In the genomic region with DNA sequence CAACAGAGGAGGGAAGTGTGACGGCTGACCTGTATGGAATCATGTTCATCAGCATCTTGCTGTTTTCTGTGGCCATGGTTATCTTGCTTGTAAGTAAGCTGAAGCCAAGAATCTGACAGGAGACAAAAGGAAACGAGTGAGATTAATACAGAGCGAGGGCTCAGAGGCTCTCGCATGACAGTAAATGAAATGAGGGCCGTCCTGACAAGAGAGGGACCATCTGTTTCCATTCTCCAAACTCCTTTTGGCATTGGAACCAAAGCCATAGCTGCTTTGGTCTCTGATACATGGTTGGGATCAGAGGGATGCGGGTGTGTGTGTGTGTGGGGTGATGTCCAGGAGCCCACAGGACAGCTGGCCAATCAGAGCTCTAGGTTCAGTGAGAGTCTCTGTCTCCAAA, we compare ENCODE assay signal across 20 mouse cellular contexts. TPM values are rescaled to one million over a fixed set of nuclear protein-coding genes. Genes with fewer than 3 reads are reported as not detected.
A peak's percentile ranks its signal among the peaks of the same experiment; 100 is the strongest.
DNase-seq lines count a peak whose midpoint lies in the region; ATAC-seq and TF ChIP-seq lines count a peak whose summit lies in the region.
"Had no signal": no experiment of that assay in that cellular context is flagged by ENCODE, and none has a peak within 500 bp of the region (broad histone marks: within the 10 kb centered on the region; RNA-seq: fewer than 3 reads in every experiment).

No protein-coding gene starts in this region.

- no peak overlapping the region for H3K4me2 ChIP-seq in forebrain, embryonic 13.5 days
- no peak overlapping the region for H3K4me2 ChIP-seq in kidney, postnatal 0 days (ENCODE audit: low read length)
- no peak overlapping the region for H3K4me2 ChIP-seq in lung, embryonic 14.5 days
- H3K4me2 ChIP-seq in lung, postnatal 0 days (replicated peaks; ENCODE audit: low read depth, low read length), result no peak overlapping the region
- H3K4me2 ChIP-seq in midbrain, postnatal 0 days (ENCODE audit: low read depth, low read length, poor library complexity, severe bottlenecking), result no peak overlapping the region
- H3K4me2 ChIP-seq in midbrain, embryonic 15.5 days, result no peak overlapping the region
- H3K4me2 ChIP-seq: embryonic facial prominence, embryonic 13.5 days; hindbrain, embryonic 13.5 days had no signal

- 48% methylated on average over 6 of the region's 6 CpGs for WGBS in forebrain, embryonic 13.5 days
- 79% methylated on average over 6 of the region's 6 CpGs for WGBS in forebrain, embryonic 10.5 days
- 31% methylated on average over 6 of the region's 6 CpGs for WGBS in kidney, postnatal 0 days
- 33% methylated on average over 6 of the region's 6 CpGs for WGBS in lung, embryonic 14.5 days
- WGBS in lung, postnatal 0 days, result 45% methylated on average over 6 of the region's 6 CpGs
- WGBS in midbrain, postnatal 0 days, result 55% methylated on average over 6 of the region's 6 CpGs
- 55% methylated on average over 6 of the region's 6 CpGs for WGBS in midbrain, embryonic 15.5 days

- H3K36me3 ChIP-seq in forebrain, embryonic 13.5 days (ENCODE audit: poor library complexity, severe bottlenecking), result no peaks in the 10 kb centered on the region
- no peaks in the 10 kb centered on the region for H3K36me3 ChIP-seq in forebrain, embryonic 10.5 days (replicated peaks)
- H3K36me3 ChIP-seq in kidney, postnatal 0 days (ENCODE audit: insufficient read depth, low read length), result no peaks in the 10 kb centered on the region
- H3K36me3 ChIP-seq in lung, embryonic 14.5 days (ENCODE audit: insufficient read depth), result no peaks in the 10 kb centered on the region
- no peaks in the 10 kb centered on the region for H3K36me3 ChIP-seq in lung, postnatal 0 days (ENCODE audit: insufficient read depth, low read length)
- no peaks in the 10 kb centered on the region for H3K36me3 ChIP-seq in midbrain, postnatal 0 days (ENCODE audit: insufficient read depth, low read length)
- no peaks in the 10 kb centered on the region for H3K36me3 ChIP-seq in midbrain, embryonic 15.5 days (replicated peaks)
- H3K36me3 ChIP-seq: embryonic facial prominence, embryonic 13.5 days; heart, embryonic 10.5 days; hindbrain, embryonic 13.5 days had no signal

- H3K4me3 ChIP-seq in forebrain, embryonic 13.5 days, result no peak overlapping the region
- H3K4me3 ChIP-seq in forebrain, embryonic 10.5 days, result no peak overlapping the region
- H3K4me3 ChIP-seq in kidney, postnatal 0 days (replicated peaks; ENCODE audit: low read depth, low read length), result no peak overlapping the region
- H3K4me3 ChIP-seq in lung, embryonic 14.5 days (ENCODE audit: low read depth, low read length), result no peak overlapping the region
- H3K4me3 ChIP-seq in lung, postnatal 0 days (ENCODE audit: low read depth, low read length), result no peak overlapping the region
- no peak overlapping the region for H3K4me3 ChIP-seq in midbrain, postnatal 0 days (ENCODE audit: low read depth, low read length)
- H3K4me3 ChIP-seq in midbrain, embryonic 15.5 days, result no peak overlapping the region
- H3K4me3 ChIP-seq: embryonic facial prominence, embryonic 13.5 days; heart, embryonic 10.5 days; hindbrain, embryonic 13.5 days had no signal

- peaks cover 22% of the 10 kb centered on the region for H3K4me1 ChIP-seq in forebrain, embryonic 13.5 days
- H3K4me1 ChIP-seq in forebrain, embryonic 10.5 days, result peaks cover 11% of the 10 kb centered on the region
- no peaks in the 10 kb centered on the region for H3K4me1 ChIP-seq in kidney, postnatal 0 days (replicated peaks; ENCODE audit: insufficient read depth, low read length)
- H3K4me1 ChIP-seq in lung, embryonic 14.5 days (ENCODE audit: insufficient read depth), result no peaks in the 10 kb centered on the region
- H3K4me1 ChIP-seq in lung, postnatal 0 days (ENCODE audit: insufficient read depth, low read depth, low read length), result no peaks in the 10 kb centered on the region
- H3K4me1 ChIP-seq in midbrain, postnatal 0 days (ENCODE audit: insufficient read depth, low read length), result no peaks in the 10 kb centered on the region; the same call in 1 of the 2 replicates
- peaks cover 11% of the 10 kb centered on the region for H3K4me1 ChIP-seq in midbrain, embryonic 15.5 days

- H3K27me3 ChIP-seq in forebrain, embryonic 13.5 days, result no peaks in the 10 kb centered on the region
- H3K27me3 ChIP-seq in forebrain, embryonic 10.5 days (ENCODE audit: poor library complexity, severe bottlenecking), result no peaks in the 10 kb centered on the region
- no peaks in the 10 kb centered on the region for H3K27me3 ChIP-seq in kidney, postnatal 0 days (ENCODE audit: insufficient read depth, low read length)
- H3K27me3 ChIP-seq in lung, embryonic 14.5 days (ENCODE audit: insufficient read depth, low read length), result no peaks in the 10 kb centered on the region
- H3K27me3 ChIP-seq in lung, postnatal 0 days (replicated peaks; ENCODE audit: insufficient read depth, low read length), result no peaks in the 10 kb centered on the region
- H3K27me3 ChIP-seq in midbrain, postnatal 0 days (ENCODE audit: insufficient read depth, low read length), result no peaks in the 10 kb centered on the region
- H3K27me3 ChIP-seq in midbrain, embryonic 15.5 days (replicated peaks), result no peaks in the 10 kb centered on the region
- H3K27me3 ChIP-seq: embryonic facial prominence, embryonic 13.5 days; hindbrain, embryonic 13.5 days had no signal

- ATAC-seq in forebrain, embryonic 13.5 days, result no peak
- no peak for ATAC-seq in kidney, postnatal 0 days (replicated peaks; ENCODE audit: low FRiP score, low read depth)
- peak; percentile 87 for ATAC-seq in lung, embryonic 14.5 days (ENCODE audit: insufficient read depth)
- no peak for ATAC-seq in lung, postnatal 0 days
- no peak for ATAC-seq in midbrain, postnatal 0 days (ENCODE audit: low FRiP score)
- ATAC-seq in midbrain, embryonic 15.5 days (replicated peaks), result no peak

- peak overlapping the region; percentile 75 for H3K27ac ChIP-seq in forebrain, embryonic 13.5 days
- no peak overlapping the region for H3K27ac ChIP-seq in forebrain, embryonic 10.5 days
- no peak overlapping the region for H3K27ac ChIP-seq in kidney, postnatal 0 days
- H3K27ac ChIP-seq in lung, embryonic 14.5 days (ENCODE audit: low read depth), result no peak overlapping the region
- H3K27ac ChIP-seq in lung, postnatal 0 days (ENCODE audit: low read length), result no peak overlapping the region
- H3K27ac ChIP-seq in midbrain, postnatal 0 days (ENCODE audit: low read depth, low read length), result no peak overlapping the region
- H3K27ac ChIP-seq in midbrain, embryonic 15.5 days, result no peak overlapping the region
- H3K27ac ChIP-seq: embryonic facial prominence, embryonic 13.5 days; heart, embryonic 10.5 days; hindbrain, embryonic 13.5 days had no signal

- TF ChIP-seq CTCF in kidney, postnatal 0 days (IDR thresholded peaks at IDR 0.05; ENCODE audit: low read depth), result no peak
- TF ChIP-seq CTCF in lung, embryonic 14.5 days (IDR thresholded peaks at IDR 0.05; ENCODE audit: low read depth), result no peak
- no peak for TF ChIP-seq CTCF in lung, postnatal 0 days (IDR thresholded peaks at IDR 0.05)
- no peak for TF ChIP-seq CTCF in midbrain, postnatal 0 days (IDR thresholded peaks at IDR 0.05)

- no peak overlapping the region for H3K9ac ChIP-seq in forebrain, embryonic 13.5 days
- H3K9ac ChIP-seq in kidney, postnatal 0 days (ENCODE audit: low read depth, low read length), result no peak overlapping the region
- no peak overlapping the region for H3K9ac ChIP-seq in lung, embryonic 14.5 days
- no peak overlapping the region for H3K9ac ChIP-seq in lung, postnatal 0 days (replicated peaks; ENCODE audit: low read depth)
- H3K9ac ChIP-seq in midbrain, postnatal 0 days (replicated peaks; ENCODE audit: low read length, poor library complexity, severe bottlenecking), result no peak overlapping the region
- H3K9ac ChIP-seq in midbrain, embryonic 15.5 days, result no peak overlapping the region
- H3K9ac ChIP-seq: embryonic facial prominence, embryonic 13.5 days; hindbrain, embryonic 13.5 days had no signal

- DNase-seq in forebrain, embryonic 10.5 days (ENCODE audit: extremely low spot score, low spot score), result no peak
- DNase-seq in kidney, postnatal 0 days (ENCODE audit: low spot score), result peak; percentile 66
- DNase-seq in kidney, postnatal 25 days, result no peak
- peak; percentile 82 for DNase-seq in lung, embryonic 14.5 days
- DNase-seq in lung, postnatal 0 days (ENCODE audit: low spot score), result no peak
- DNase-seq in midbrain, postnatal 0 days (ENCODE audit: low spot score), result peak; percentile 8
- DNase-seq: adrenal gland, postnatal 14 days; cerebellum, adult 18-20 months; cerebellum, adult 9-11 months; cerebellum, postnatal 36 days; gastrocnemius, postnatal 10 days; heart, adult 18-20 months; heart, postnatal 10 days; heart, postnatal 4 days had no signal

- peaks cover 4% of the 10 kb centered on the region; the same call in 1 of the 2 replicates for H3K9me3 ChIP-seq in forebrain, embryonic 13.5 days (replicated peaks)
- H3K9me3 ChIP-seq in forebrain, embryonic 10.5 days, result no peaks in the 10 kb centered on the region
- no peaks in the 10 kb centered on the region for H3K9me3 ChIP-seq in kidney, postnatal 0 days (replicated peaks; ENCODE audit: low read length)
- no peaks in the 10 kb centered on the region for H3K9me3 ChIP-seq in lung, embryonic 14.5 days (ENCODE audit: low read depth, low read length)
- no peaks in the 10 kb centered on the region for H3K9me3 ChIP-seq in lung, postnatal 0 days (ENCODE audit: low read length)
- no peaks in the 10 kb centered on the region for H3K9me3 ChIP-seq in midbrain, postnatal 0 days (ENCODE audit: low read length)
- no peaks in the 10 kb centered on the region for H3K9me3 ChIP-seq in midbrain, embryonic 15.5 days
- H3K9me3 ChIP-seq: embryonic facial prominence, embryonic 13.5 days; heart, embryonic 10.5 days; hindbrain, embryonic 13.5 days had no signal

- TF ChIP-seq EP300 in lung, postnatal 0 days (IDR thresholded peaks at IDR 0.05), result no peak

RNA-seq across cellular contexts. Expression of gene Slc26a8, which starts 30.5 kb away (rescaled TPM):
- polyA plus RNA-seq in forebrain, embryonic 13.5 days (2015; fragmentation: Nextera tagmentation; extraction: Ambion mirVana), result 0.86 and 0.99 TPM in 2 replicates
- 0.50 and 0.58 TPM in 2 replicates for polyA plus RNA-seq in forebrain, embryonic 10.5 days (2016; fragmentation: Nextera tagmentation; extraction: Ambion mirVana)
- polyA plus RNA-seq in kidney, postnatal 0 days (2015; fragmentation: Nextera tagmentation; extraction: Ambion mirVana), result 0.56 and 0.76 TPM in 2 replicates
- 0.33 and 0.49 TPM in 2 replicates for polyA plus RNA-seq in lung, embryonic 14.5 days (2014; fragmentation: Nextera tagmentation; extraction: Ambion mirVana)
- polyA plus RNA-seq in lung, postnatal 0 days (2015; fragmentation: Nextera tagmentation; extraction: Ambion mirVana), result 0.60 and 0.68 TPM in 2 replicates
- 1.1 and 4.4 TPM in 2 replicates for total RNA-seq in midbrain, postnatal 0 days (2014; rRNA removed)
- 1.7 and 1.8 TPM in 2 replicates for polyA plus RNA-seq in midbrain, postnatal 0 days (2015; fragmentation: Nextera tagmentation; extraction: Ambion mirVana)
- polyA plus RNA-seq in midbrain, embryonic 15.5 days (2015; fragmentation: Nextera tagmentation; extraction: Ambion mirVana), result 1.4 and 1.5 TPM in 2 replicates
- polyA plus RNA-seq: C2C12 had no signal

RNA-seq across cellular contexts. Expression of gene Mapk14, which starts 31.6 kb away (rescaled TPM):
- 27.1 and 29.6 TPM in 2 replicates for polyA plus RNA-seq in forebrain, embryonic 13.5 days (2015; fragmentation: Nextera tagmentation; extraction: Ambion mirVana)
- 41.2 and 42.2 TPM in 2 replicates for polyA plus RNA-seq in forebrain, embryonic 10.5 days (2016; fragmentation: Nextera tagmentation; extraction: Ambion mirVana)
- polyA plus RNA-seq in kidney, postnatal 0 days (2015; fragmentation: Nextera tagmentation; extraction: Ambion mirVana), result 33.8 and 34.0 TPM in 2 replicates
- polyA plus RNA-seq in lung, embryonic 14.5 days (2014; fragmentation: Nextera tagmentation; extraction: Ambion mirVana), result 76.1 and 77.4 TPM in 2 replicates
- polyA plus RNA-seq in lung, postnatal 0 days (2015; fragmentation: Nextera tagmentation; extraction: Ambion mirVana), result 31.9 and 34.0 TPM in 2 replicates
- 40.5 and 43.4 TPM in 2 replicates for total RNA-seq in midbrain, postnatal 0 days (2014; rRNA removed)
- polyA plus RNA-seq in midbrain, postnatal 0 days (2015; fragmentation: Nextera tagmentation; extraction: Ambion mirVana), result 16.3 and 19.0 TPM in 2 replicates
- 27.5 and 27.7 TPM in 2 replicates for polyA plus RNA-seq in midbrain, embryonic 15.5 days (2015; fragmentation: Nextera tagmentation; extraction: Ambion mirVana)

RNA-seq across cellular contexts. Expression of gene Srpk1, which starts 37.1 kb away (rescaled TPM):
- 134 and 135 TPM in 2 replicates for polyA plus RNA-seq in forebrain, embryonic 13.5 days (2015; fragmentation: Nextera tagmentation; extraction: Ambion mirVana)
- 128 and 135 TPM in 2 replicates for polyA plus RNA-seq in forebrain, embryonic 10.5 days (2016; fragmentation: Nextera tagmentation; extraction: Ambion mirVana)
- 79.2 and 85.8 TPM in 2 replicates for polyA plus RNA-seq in kidney, postnatal 0 days (2015; fragmentation: Nextera tagmentation; extraction: Ambion mirVana)
- 105 and 122 TPM in 2 replicates for polyA plus RNA-seq in lung, embryonic 14.5 days (2014; fragmentation: Nextera tagmentation; extraction: Ambion mirVana)
- polyA plus RNA-seq in lung, postnatal 0 days (2015; fragmentation: Nextera tagmentation; extraction: Ambion mirVana), result 37.1 and 41.9 TPM in 2 replicates
- total RNA-seq in midbrain, postnatal 0 days (2014; rRNA removed), result 58.1 and 67.5 TPM in 2 replicates
- polyA plus RNA-seq in midbrain, postnatal 0 days (2015; fragmentation: Nextera tagmentation; extraction: Ambion mirVana), result 73.3 and 80.7 TPM in 2 replicates
- polyA plus RNA-seq in midbrain, embryonic 15.5 days (2015; fragmentation: Nextera tagmentation; extraction: Ambion mirVana), result 88.2 and 91.3 TPM in 2 replicates

Comparison
In these comparisons a context has a peak if more than half of its experiments do, and no peak if none do; other contexts are left out.
1. DNase-seq: peak in kidney, postnatal 0 days (single experiment), lung, embryonic 14.5 days (single experiment) and midbrain, postnatal 0 days (single experiment); none in forebrain, embryonic 10.5 days (single experiment), kidney, postnatal 25 days (0 of 2) and lung, postnatal 0 days (single experiment).